Mouse (Mus musculus): ENCODE data around the gene Rbbp4. TPM values are rescaled to one million over a fixed set of nuclear protein-coding genes. Genes with fewer than 3 reads are reported as not detected.

Gene Rbbp4
- total RNA-seq, 2 experiments from 2014 or later = 188 to 206 TPM

DNA sequence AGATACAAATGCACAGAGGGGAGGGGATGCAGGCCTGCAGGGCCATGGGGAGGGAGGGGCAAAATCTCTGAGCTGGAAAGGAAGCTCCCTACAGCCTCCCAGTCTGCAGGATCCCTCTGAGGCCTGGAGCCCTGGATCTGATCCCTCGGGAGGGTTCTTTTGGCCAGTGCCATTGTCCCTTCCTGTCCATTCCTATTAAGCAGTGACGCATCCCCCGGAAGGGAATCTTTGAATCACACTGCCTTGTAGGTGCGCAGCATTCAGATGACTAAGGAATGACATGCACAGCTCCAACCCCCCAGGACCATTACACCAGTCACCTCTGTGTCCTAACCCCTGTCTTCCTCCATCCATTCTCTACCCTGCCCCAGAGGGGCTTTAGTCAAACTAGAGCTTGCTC lies 76.1 kb downstream of the Rbbp4 start:
- no peak for DNase-seq (ENCODE audit: low spot score in 2 of 2)

Small RNA genes within 50 kb of the gene (microRNA-seq; reads per million reads assigned to microRNA genes)
- not detected for gene Gm22994

Other genes starting within 250 kb of the Rbbp4 start
- gene Tmem54, start 229.8 kb downstream of the Rbbp4 start, total RNA-seq (2021) = 1 to 10 TPM in 1 of 2 experiments, not detected in 1; 1.1 TPM
- 1 to 10 TPM; 7.1 to 9.4 TPM for gene Hpca, start 213.3 kb downstream of the Rbbp4 start, total RNA-seq (2021)
- gene Fndc5, start 198.4 kb downstream of the Rbbp4 start, total RNA-seq (2021) = 10 to 100 TPM; 13.0 to 13.2 TPM
- 10 to 100 TPM; 42.7 to 44.7 TPM for gene S100pbp, start 145.6 kb downstream of the Rbbp4 start, total RNA-seq (2021)
- gene Yars, start 145.6 kb downstream of the Rbbp4 start, total RNA-seq (2021) = 10 to 100 TPM; 79.5 to 80.4 TPM
- 10 to 100 TPM; 15.7 to 21.0 TPM for gene C77080, start 74.0 kb downstream of the Rbbp4 start, total RNA-seq (2021)
- gene Sync, start 47.8 kb downstream of the Rbbp4 start, total RNA-seq (2021) = 1 to 10 TPM; 3.8 to 4.4 TPM
- gene Zbtb8os, start 325 bp upstream of the Rbbp4 start, total RNA-seq (2021) = 10 to 100 TPM; 51.1 to 52.2 TPM
- 10 to 100 TPM; 12.2 to 14.0 TPM for gene Zbtb8a, start 42.7 kb upstream of the Rbbp4 start, total RNA-seq (2021)
- gene Zbtb8b, start 105.5 kb upstream of the Rbbp4 start, total RNA-seq (2021) = 1 to 10 TPM; 1.1 TPM
- 10 to 100 TPM; 55.4 TPM for gene Bsdc1, start 126.2 kb upstream of the Rbbp4 start, total RNA-seq (2021)
- not detected for gene Tssk3, start 155.7 kb upstream of the Rbbp4 start, total RNA-seq (2021)
- not detected for gene Fam229a, start 155.8 kb upstream of the Rbbp4 start, total RNA-seq (2021)
- gene Marcksl1, start 178.2 kb upstream of the Rbbp4 start, total RNA-seq (2021) = 100 to 1,000 TPM; 157 to 183 TPM
- gene Hdac1, start 207.3 kb upstream of the Rbbp4 start, total RNA-seq (2021) = 10 to 100 TPM; 74.9 to 84.8 TPM
- gene Lck, start 238.3 kb upstream of the Rbbp4 start, total RNA-seq (2021) = 1 to 10 TPM; 8.7 to 9.7 TPM
- 10 to 100 TPM; 30.9 to 33.5 TPM for gene Fam167b, start 243.2 kb upstream of the Rbbp4 start, total RNA-seq (2021)